Mouse (Mus musculus): ENCODE measurements around the gene Senp2.

- TF ChIP-seq ZMIZ1 (IDR thresholded peaks at IDR 0.05; ENCODE audit: low read depth, low read length): no peak
- TF ChIP-seq CTCF (conservative IDR thresholded peaks at IDR 0.05 in 1 of 2, IDR thresholded peaks at IDR 0.05 in 1 of 2; ENCODE audit: low read depth in 2 of 2, low read length in 2 of 2): no peak
- TF ChIP-seq MEF2A (IDR thresholded peaks at IDR 0.05; ENCODE audit: borderline replicate concordance, low read depth, low read length): no peak
- no peak for TF ChIP-seq ETS1 (conservative IDR thresholded peaks at IDR 0.05; ENCODE audit: low read depth, low read length)
- no peak for TF ChIP-seq POLR2A (IDR thresholded peaks at IDR 0.05; ENCODE audit: low read depth, low read length)
- TF ChIP-seq RAD21 (IDR thresholded peaks at IDR 0.05; ENCODE audit: low read depth, low read length): no peak
- TF ChIP-seq POLR2AphosphoS2 (IDR thresholded peaks at IDR 0.05; ENCODE audit: low read depth, low read length): no peak
- TF ChIP-seq ZC3H11A (IDR thresholded peaks at IDR 0.05; ENCODE audit: low read depth, low read length): no peak
- no peak for TF ChIP-seq MAX (IDR thresholded peaks at IDR 0.05; ENCODE audit: low read length)
- TF ChIP-seq HCFC1 (IDR thresholded peaks at IDR 0.05; ENCODE audit: low read depth, low read length): no peak
- no peak for TF ChIP-seq NRF1 (IDR thresholded peaks at IDR 0.05; ENCODE audit: low read depth, low read length)
- no peak for TF ChIP-seq CHD1 (IDR thresholded peaks at IDR 0.05; ENCODE audit: low read depth, low read length)
- no peak for TF ChIP-seq TCF12 (IDR thresholded peaks at IDR 0.05; ENCODE audit: low read depth, low read length)
- TF ChIP-seq ZNF384 (IDR thresholded peaks at IDR 0.05; ENCODE audit: low read depth, low read length): no peak
These were observed 6.3 kb downstream of the Senp2 start for GRCm38 (mm10) chr16:22015569-22015968.

Measured in CH12.LX (cell line).